Mouse (Mus musculus) heart, adult 2 months (tissue): ENCODE measurements around the gene Rnf149.

Experiments used
- EP300 ChIP-seq: fragments of 200-500 bp; IDR thresholded peaks from 2 replicates; pipeline ENCODE4 v1.6.1; 2011; ENCODE audit warnings: low read depth, low read length, control low read depth; ENCODE audit not compliant: insufficient read depth
- POLR2A ChIP-seq: fragments of 200-500 bp; IDR thresholded peaks from 2 replicates; pipeline ENCODE4 v1.6.1; 2011; ENCODE audit warnings: mild to moderate bottlenecking, low read depth, low read length, control low read depth; ENCODE audit not compliant: insufficient read depth

GRCm38 (mm10) chr1:39618524-39618923 lies 41.3 kb upstream of the Rnf149 start:
- TF ChIP-seq POLR2A (no peak), EP300 (no peak)
